Mouse (Mus musculus) forebrain, embryonic 14.5 days (tissue): ENCODE data around the gene Hist1h4b. TPM values are rescaled to one million over a fixed set of nuclear protein-coding genes. Genes with fewer than 3 reads are reported as not detected.
A peak's percentile ranks its signal among the peaks of the same experiment; 100 is the strongest.
"Not testable (repeated sequence)": the region's sequence is repeated elsewhere in the genome, so short reads cannot be mapped to it uniquely, and the experiment has no call there.

ENCODE experiments used
- ATAC-seq: fragments of 200-750 bp; cut with Nextera tagmentation; 2 replicates; pipeline ENCODE4 v1.8.0; 2017; ENCODE audit warnings: mild to moderate bottlenecking, moderate library complexity
- DNase-seq: peaks from one replicate; pipeline ENCODE4 v3.0.0-alpha.2; 2015; ENCODE audit warnings: low spot score
- H3K27ac ChIP-seq: fragments of 300-500 bp; sonication (generic); 2 replicates; pipeline ENCODE4 v1.5.1; 2014; ENCODE audit warnings: low read depth, mild to moderate bottlenecking, control low read depth, low read length, moderate library complexity
- H3K27me3 ChIP-seq: fragments of 300-500 bp; sonication (generic); replicated peaks from 2 replicates; pipeline ENCODE4 v1.6.1; 2014; ENCODE audit warnings: low read length, control low read depth, mixed read lengths; ENCODE audit not compliant: control insufficient read depth, insufficient read depth
- H3K36me3 ChIP-seq: fragments of 300-500 bp; sonication (generic); 2 replicates; pipeline ENCODE4 v1.6.1; 2014; ENCODE audit warnings: low read length, control low read depth; ENCODE audit not compliant: control insufficient read depth, insufficient read depth
- H3K4me1 ChIP-seq: fragments of 300-500 bp; sonication (generic); 2 replicates; pipeline ENCODE4 v1.6.1; 2014; ENCODE audit warnings: antibody characterized with exemption, low read length, control low read depth; ENCODE audit not compliant: control insufficient read depth, insufficient read depth
- H3K4me2 ChIP-seq: fragments of 300-500 bp; sonication (generic); 2 replicates; pipeline ENCODE4 v1.6.1; 2014; ENCODE audit warnings: mild to moderate bottlenecking, control low read depth, low read length
- H3K4me3 ChIP-seq: fragments of 300-500 bp; sonication (generic); 2 replicates; pipeline ENCODE4 v1.5.1; 2014; ENCODE audit warnings: low read depth, low read length, control low read depth
- H3K9ac ChIP-seq: fragments of 300-500 bp; sonication (generic); 2 replicates; pipeline ENCODE4 v1.6.1; 2014; ENCODE audit warnings: mild to moderate bottlenecking, low read length, control low read depth, moderate library complexity
- H3K9me3 ChIP-seq: fragments of 300-500 bp; sonication (generic); replicated peaks from 2 replicates; pipeline ENCODE4 v1.6.1; 2016; ENCODE audit warnings: low read length, control low read depth, mixed read lengths; ENCODE audit not compliant: control insufficient read depth
- WGBS: fragments of 180-500 bp; shearing (Covaris S2); extraction: QIAGEN DNeasy Blood & Tissue Kit; methylation state at CpG from one replicate; pipeline ENCODE4 v1.1.7; 2014; 5-methylcytosine and 5-hydroxymethylcytosine counted together
- polyA plus RNA-seq: library from polyadenylated mRNA; unstranded; fragments of >200 nt; fragmentation: Nextera tagmentation; extraction: Ambion mirVana; gene quantifications from 2 replicates; pipeline ENCODE4 v1.2.1, GENCODE M21; 2014

The Hist1h4b gene
- polyA plus RNA-seq, 1 experiment from 2014 or later: 4.7 TPM

- H3K9me3 ChIP-seq: no peaks in the 10 kb centered on the region
- H3K27me3 ChIP-seq: no peaks in the 10 kb centered on the region
- under 1% methylated on average over 11 of the region's 11 CpGs for whole genome bisulfite sequencing
- peak overlapping the region; percentile 40 for H3K4me3 ChIP-seq
- peak; percentile 41 for DNase-seq
- peak overlapping the region; percentile 64 for H3K9ac ChIP-seq
- H3K4me1 ChIP-seq: peaks cover 13% of the 10 kb centered on the region
- peak overlapping the region; percentile 96 for H3K27ac ChIP-seq
- ATAC-seq: peak; percentile 25
- no peaks in the 10 kb centered on the region for H3K36me3 ChIP-seq
- H3K4me2 ChIP-seq: peak overlapping the region; percentile 59
Measured at GRCm38 (mm10) chr13:23751478-23751956, 5.3 kb upstream of the Hist1h4b start.

GRCm38 (mm10) chr13:23752067-23752741, 4.6 kb upstream of the Hist1h4b start, which contains the start of gene Hist1h3b:
TSS of gene Hist1h3b (plus strand) at chr13:23752267.
- Histone ChIP-seq H3K9ac (peak within 1 kb of the TSS; percentile 64), H3K27ac (peak within 1 kb of the TSS; percentile 96), H3K4me1 (peaks cover 11% of the 10 kb centered on the region), H3K4me2 (peak within 1 kb of the TSS; percentile 59), H3K4me3 (peak within 1 kb of the TSS; percentile 40)
- H3K36me3 ChIP-seq, H3K9me3 ChIP-seq, H3K27me3 ChIP-seq: not testable (repeated sequence)
- ATAC-seq (peak; percentile 85), DNase-seq (peak; percentile 98)
- 0% methylated on average over 16 of the region's 47 CpGs for WGBS

GRCm38 (mm10) chr13:23752742-23753172, 4.1 kb upstream of the Hist1h4b start:
- peak overlapping the region; percentile 26 for H3K4me3 ChIP-seq
- H3K9ac ChIP-seq: peak overlapping the region; percentile 54; the same call in 1 of the 2 replicates
- peak overlapping the region; percentile 50 for H3K4me2 ChIP-seq
- H3K27me3 ChIP-seq: no peaks in the 10 kb centered on the region
- ATAC-seq (no peak), DNase-seq (no peak)
- WGBS: under 1% methylated on average over 6 of the region's 6 CpGs
- no peaks in the 10 kb centered on the region for H3K9me3 ChIP-seq
- peaks cover 9% of the 10 kb centered on the region for H3K4me1 ChIP-seq
- peak overlapping the region; percentile 65 for H3K27ac ChIP-seq
- no peaks in the 10 kb centered on the region for H3K36me3 ChIP-seq

GRCm38 (mm10) chr13:23753314-23754078, 3.3 kb upstream of the Hist1h4b start:
- Histone ChIP-seq H3K4me3 (peak overlapping the region; percentile 26), H3K4me1 (peaks cover 6% of the 10 kb centered on the region), H3K27me3 (no peaks in the 10 kb centered on the region), H3K9ac (peak overlapping the region; percentile 54; the same call in 1 of the 2 replicates), H3K9me3 (no peaks in the 10 kb centered on the region), H3K27ac (peak overlapping the region; percentile 65; the same call in 1 of the 2 replicates), H3K4me2 (peak overlapping the region; percentile 50; the same call in 1 of the 2 replicates), H3K36me3 (no peaks in the 10 kb centered on the region)
- no peak for ATAC-seq
- 41% methylated on average over 4 of the region's 4 CpGs for WGBS
- DNase-seq: no peak

GRCm38 (mm10) chr13:23755000-23755399, 1.8 kb upstream of the Hist1h4b start:
- no peak overlapping the region for H3K27ac ChIP-seq
- H3K4me1 ChIP-seq: peaks cover 7% of the 10 kb centered on the region
- no peaks in the 10 kb centered on the region for H3K27me3 ChIP-seq
- H3K4me2 ChIP-seq: no peak overlapping the region
- no peak overlapping the region for H3K4me3 ChIP-seq
- H3K9me3 ChIP-seq: no peaks in the 10 kb centered on the region
- no peaks in the 10 kb centered on the region for H3K36me3 ChIP-seq
- H3K9ac ChIP-seq: no peak overlapping the region
- ATAC-seq (no peak), DNase-seq (no peak)

- WGBS: under 1% methylated on average over 15 of the region's 23 CpGs
- H3K4me1 ChIP-seq: peaks cover 17% of the 10 kb centered on the region
- H3K4me2 ChIP-seq: peak overlapping the region; percentile 67
- peak overlapping the region; percentile 85 for H3K27ac ChIP-seq
- H3K27me3 ChIP-seq: no peaks in the 10 kb centered on the region
- DNase-seq: peak; percentile 54
- peak overlapping the region; percentile 61 for H3K9ac ChIP-seq
- peak; percentile 13; the same call in 1 of the 2 replicates for ATAC-seq
- H3K4me3 ChIP-seq: peak overlapping the region; percentile 33
- no peaks in the 10 kb centered on the region for H3K9me3 ChIP-seq
- H3K36me3 ChIP-seq: no peaks in the 10 kb centered on the region
Measured at GRCm38 (mm10) chr13:23757211-23757773, 479 bp downstream of the Hist1h4b start.

GRCm38 (mm10) chr13:23757921-23758320, 1.1 kb downstream of the Hist1h4b start:
- Histone ChIP-seq H3K4me2 (peak overlapping the region; percentile 67; the same call in 1 of the 2 replicates), H3K9ac (no peak overlapping the region), H3K27me3 (no peaks in the 10 kb centered on the region), H3K9me3 (no peaks in the 10 kb centered on the region), H3K4me1 (peaks cover 16% of the 10 kb centered on the region), H3K27ac (no peak overlapping the region), H3K4me3 (no peak overlapping the region), H3K36me3 (no peaks in the 10 kb centered on the region)
- DNase-seq (no peak), ATAC-seq (no peak)
- 43% methylated on average over 3 of the region's 3 CpGs for WGBS

- Histone ChIP-seq H3K27ac (no peak overlapping the region), H3K36me3 (no peaks in the 10 kb centered on the region), H3K9me3 (no peaks in the 10 kb centered on the region), H3K9ac (no peak overlapping the region), H3K27me3 (no peaks in the 10 kb centered on the region), H3K4me3 (no peak overlapping the region), H3K4me1 (peaks cover 27% of the 10 kb centered on the region), H3K4me2 (no peak overlapping the region)
- 78% methylated on average over 3 of the region's 3 CpGs for WGBS
- DNase-seq: no peak
- no peak for ATAC-seq
Measured at GRCm38 (mm10) chr13:23759251-23759771, 2.5 kb downstream of the Hist1h4b start.
